Mouse (Mus musculus) spleen, adult 2 months (tissue): ENCODE results near the gene C1rl.

Experiments
- CTCF ChIP-seq: fragments of 200-500 bp; IDR thresholded peaks from 2 replicates; pipeline ENCODE4 v1.5.1; 2011; ENCODE audit warnings: mild to moderate bottlenecking, inconsistent platforms; ENCODE audit not compliant: insufficient read depth, insufficient read length, insufficient replicate concordance; ENCODE audit errors: extremely low read depth
- POLR2A ChIP-seq: fragments of 200-500 bp; IDR thresholded peaks from 2 replicates; pipeline ENCODE4 v1.6.1; 2011; ENCODE audit warnings: low read depth, low read length, inconsistent platforms

GRCm38 (mm10) chr6:124487509-124487908 is 5.4 kb upstream of the C1rl start:
- TF ChIP-seq CTCF (no peak), POLR2A (no peak)
